Mouse (Mus musculus) ES-E14 (cell line): ENCODE results near the gene 1110051M20Rik.

Experiments
- HCFC1 ChIP-seq: IDR thresholded peaks from 2 replicates; pipeline ENCODE4 v1.6.1; 2012; ENCODE audit warnings: low read length, inconsistent platforms, borderline replicate concordance; ENCODE audit not compliant: insufficient read depth
- MAFK ChIP-seq: IDR thresholded peaks from 2 replicates; pipeline ENCODE4 v1.6.1; 2014; ENCODE audit warnings: mild to moderate bottlenecking, low read depth, low read length, inconsistent platforms; ENCODE audit not compliant: insufficient read depth
- ZC3H11A ChIP-seq: IDR thresholded peaks from 2 replicates; pipeline ENCODE4 v1.6.1; 2012; ENCODE audit warnings: low read depth, mild to moderate bottlenecking, inconsistent platforms, low read length, borderline replicate concordance
- ZNF384 ChIP-seq: IDR thresholded peaks from 2 replicates; pipeline ENCODE4 v1.6.1; 2012; ENCODE audit warnings: low read depth, low read length, inconsistent platforms

DNA sequence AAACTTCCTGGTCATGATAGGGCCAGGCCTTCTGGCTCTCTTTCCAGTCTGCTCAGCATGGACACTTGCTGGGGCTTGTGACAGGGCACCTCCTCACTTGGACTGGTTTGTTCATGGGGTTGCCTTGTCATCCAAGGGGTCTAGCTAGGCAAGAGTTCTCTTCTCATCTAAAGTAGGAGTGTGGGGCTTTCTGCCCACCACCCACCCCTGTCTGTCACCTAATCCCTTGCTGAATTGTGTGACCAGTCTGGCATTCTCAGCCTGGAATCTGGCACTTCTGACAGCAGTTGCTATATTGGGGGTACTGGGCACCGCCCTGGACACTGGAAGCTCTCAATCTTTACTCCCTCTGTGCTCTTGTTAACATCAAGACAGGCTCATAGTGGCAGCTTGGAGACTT, 185.0 kb downstream of the 1110051M20Rik start:
- TF ChIP-seq HCFC1 (no peak), ZNF384 (no peak), ZC3H11A (no peak), MAFK (no peak)
